Mouse (Mus musculus) MN1 (cell line): ENCODE measurements at regions not wholly inside any gene's neighbourhood (a gene's known extent, or its start where the extent isn't known, plus 50 kb on each side); places are given as distances from the start of the nearest gene placed in this dataset.
"Not testable (repeated sequence)": the region's sequence is repeated elsewhere in the genome, so short reads cannot be mapped to it uniquely, and the experiment has no call there.

Experiments
- DNase-seq: peaks from one replicate; pipeline ENCODE4 v3.0.0-alpha.2; 2016; ENCODE audit warnings: low spot score

- no peak for DNase-seq
Observed at GRCm38 (mm10) chr2:162867516-162868029, 63.8 kb upstream of the Srsf6 start.

- no peak for DNase-seq
Observed at GRCm38 (mm10) chr2:162866613-162867314, 64.6 kb upstream of the Srsf6 start.

DNA sequence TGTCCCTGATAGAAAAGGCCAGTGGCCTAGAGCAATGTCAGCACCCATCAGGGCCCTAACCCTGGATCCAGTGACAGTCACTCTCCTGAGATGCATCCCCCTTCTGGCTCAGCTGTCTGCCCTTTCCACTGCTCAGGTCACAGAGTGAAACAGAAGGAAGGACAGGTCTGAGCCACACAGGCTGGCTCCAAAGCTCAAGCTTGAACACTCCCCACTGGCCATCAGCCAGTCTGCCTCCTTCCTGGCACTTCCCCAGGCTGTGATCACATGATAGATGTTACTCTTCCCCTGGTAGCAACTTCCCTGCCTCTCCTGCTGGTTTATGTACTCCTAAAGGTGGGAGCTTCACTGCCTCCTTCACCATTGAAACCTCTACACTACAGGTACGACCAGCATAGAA, 66.8 kb upstream of the Srsf6 start:
- no peak for DNase-seq

DNA sequence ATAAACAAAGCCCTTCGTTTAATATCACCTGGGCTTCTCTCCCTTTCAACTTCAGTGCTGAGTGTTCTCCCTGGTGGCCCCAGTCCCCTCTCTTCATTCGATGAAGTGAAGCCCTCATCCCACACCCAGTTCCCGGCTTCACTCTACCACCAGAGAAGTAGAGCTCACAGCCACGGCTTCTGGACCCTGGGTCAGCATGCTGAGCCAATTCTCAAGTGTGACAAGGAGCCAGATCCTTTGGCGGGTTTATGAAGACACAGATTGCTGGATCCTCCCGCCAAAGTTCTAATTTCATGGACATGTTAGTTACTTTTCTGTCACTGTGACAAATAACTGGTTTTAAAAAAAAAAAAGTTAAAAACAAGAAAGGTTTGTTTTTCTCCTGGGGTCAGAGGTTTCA, 76.7 kb upstream of the Srsf6 start:
- DNase-seq = no peak

DNA sequence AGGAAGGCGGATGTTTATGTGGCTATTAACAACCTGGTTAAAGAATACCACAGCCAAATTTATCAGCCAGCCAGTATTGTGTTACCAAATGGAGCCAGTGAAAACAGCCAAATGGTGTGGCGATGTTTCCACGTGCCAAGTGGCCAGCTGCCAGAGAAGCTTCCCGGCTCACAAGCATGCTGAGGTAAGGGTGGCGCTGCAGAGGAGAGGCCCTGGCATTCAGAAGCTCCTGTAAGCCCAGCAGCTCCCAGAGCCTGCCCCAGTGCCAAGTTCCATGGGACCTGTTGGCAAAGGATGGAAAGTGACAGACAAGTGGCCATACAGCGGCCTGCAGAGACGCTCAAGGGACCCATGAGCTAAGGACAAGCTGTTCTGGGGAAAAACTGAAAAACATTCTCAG, 77.8 kb upstream of the Srsf6 start:
- DNase-seq = peak; percentile 10

- DNase-seq = not testable (repeated sequence)
Observed at GRCm38 (mm10) chr2:162841761-162842160, 89.6 kb upstream of the Srsf6 start.

DNA sequence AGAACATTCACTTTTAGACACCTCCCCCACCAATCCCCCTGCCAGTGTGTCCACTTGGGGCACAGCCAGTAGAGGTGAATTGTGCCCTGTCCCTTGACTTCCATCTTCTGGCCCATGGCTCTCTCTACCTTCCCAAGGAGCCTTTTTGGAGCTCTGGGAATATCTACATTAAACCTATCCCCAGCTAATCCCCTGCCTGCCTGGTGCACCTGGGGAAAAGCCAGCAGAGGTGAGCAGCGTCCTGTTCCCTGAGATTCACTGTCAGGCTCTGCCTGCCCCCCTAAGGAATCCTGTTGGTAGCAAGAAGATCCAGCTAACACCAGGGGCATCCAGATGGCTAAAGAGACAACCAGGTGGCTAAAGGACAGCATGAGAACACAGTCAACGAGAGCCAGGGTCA, 93.6 kb upstream of the Srsf6 start:
- no peak for DNase-seq

GRCm38 (mm10) chr2:162833741-162834140, 97.6 kb upstream of the Srsf6 start:
- DNase-seq = no peak

GRCm38 (mm10) chr2:162818787-162819186, 112.5 kb upstream of the Srsf6 start:
- peak; percentile 10 for DNase-seq

GRCm38 (mm10) chr2:162814205-162814604, 117.1 kb upstream of the Srsf6 start:
- no peak for DNase-seq

DNA sequence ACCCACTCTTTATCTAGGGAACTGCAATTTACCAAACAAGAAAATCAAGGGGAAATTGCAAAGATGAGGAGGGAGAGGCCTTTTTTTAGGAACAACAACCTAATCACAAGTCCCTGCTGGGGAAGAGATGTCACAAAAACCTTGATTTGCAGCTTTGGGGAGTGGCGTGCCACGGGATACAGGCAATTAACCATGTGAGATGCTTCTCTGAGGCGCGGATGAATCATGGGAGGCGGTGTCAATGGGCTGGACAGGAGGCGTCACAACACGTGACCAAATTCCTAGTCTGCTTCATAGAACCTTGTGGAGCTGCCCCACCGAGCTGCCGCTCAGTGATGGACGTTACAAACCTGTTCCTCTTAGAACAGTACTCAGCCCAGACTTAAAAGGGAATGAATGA, 123.6 kb upstream of the Srsf6 start:
- peak; percentile 6 for DNase-seq

GRCm38 (mm10) chr2:162796528-162796927, 134.8 kb upstream of the Srsf6 start:
- no peak for DNase-seq

DNA sequence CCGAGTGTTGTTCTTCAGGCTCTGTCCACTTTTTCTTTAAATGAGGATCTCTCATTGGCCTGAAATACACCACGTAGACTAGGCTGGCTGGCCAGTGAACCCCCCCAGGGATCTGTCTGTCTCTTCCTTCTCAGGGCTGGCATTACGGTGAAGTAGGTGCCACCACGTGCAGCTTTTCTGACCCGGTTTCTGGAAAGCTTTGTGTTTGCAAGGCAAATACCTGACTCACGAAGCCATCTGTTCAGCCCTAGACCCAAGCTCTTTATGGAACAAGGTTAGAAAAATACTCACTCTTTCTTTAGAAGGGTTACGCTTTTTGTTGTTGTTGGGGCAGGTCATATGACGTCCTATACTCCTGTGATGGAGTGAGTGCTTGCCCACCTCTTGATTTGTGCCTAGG, 133.3 kb upstream of the Ptprt start:
- no peak for DNase-seq

GRCm38 (mm10) chr2:162791374-162792098, 130.6 kb upstream of the Ptprt start:
- no peak for DNase-seq

DNA sequence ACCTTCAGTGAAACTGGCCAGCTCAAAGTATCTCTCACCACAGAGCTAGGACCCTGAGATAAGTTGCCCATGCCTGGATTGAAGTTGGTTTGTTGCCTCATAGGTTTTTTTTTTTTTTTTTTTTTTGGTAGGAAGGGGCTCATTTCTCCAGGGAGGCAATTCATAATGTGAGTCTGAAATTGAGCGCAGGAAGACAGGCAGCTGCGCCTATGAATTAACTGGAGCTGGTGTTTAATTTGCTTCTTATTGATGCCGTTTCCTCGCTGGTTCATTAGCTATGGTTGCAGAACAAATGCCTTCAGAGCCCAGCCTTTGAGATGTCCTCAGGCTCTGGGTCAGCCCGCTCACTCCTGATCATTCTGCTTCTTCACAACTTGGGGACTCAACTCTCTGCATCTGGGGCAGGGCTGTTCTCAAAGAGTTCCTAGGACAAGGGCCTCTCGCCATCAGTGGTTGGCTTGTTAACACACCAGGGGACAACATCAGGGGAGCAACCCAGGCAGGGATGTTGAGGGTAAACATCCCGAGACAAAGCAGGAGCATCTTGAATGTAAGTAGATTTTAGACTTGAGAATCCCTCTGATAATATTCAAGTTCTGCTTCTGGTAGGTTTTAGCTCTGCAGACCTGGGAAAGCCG, 123.3 kb upstream of the Ptprt start:
- no peak for DNase-seq

DNA sequence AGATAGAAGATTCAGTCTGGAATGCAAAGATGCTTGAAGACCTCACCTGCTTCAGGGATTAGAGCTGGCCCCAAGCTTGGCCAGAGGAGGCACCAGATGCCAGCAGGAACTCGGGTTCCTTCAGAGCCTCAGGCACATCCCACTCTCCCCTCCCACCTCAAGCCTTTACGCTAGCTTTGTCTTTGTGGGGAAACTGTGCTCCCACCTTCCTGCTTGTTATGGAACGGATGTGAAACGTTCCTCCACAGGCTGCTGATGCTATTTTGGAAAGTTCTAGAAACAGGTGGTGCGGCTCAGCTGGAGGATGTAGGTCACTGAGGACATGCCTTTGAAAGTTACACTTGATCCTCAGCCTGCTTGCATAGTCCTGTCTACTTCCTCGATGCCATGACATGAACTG, 120.7 kb upstream of the Ptprt start:
- no peak for DNase-seq

GRCm38 (mm10) chr2:162776542-162776941, 115.6 kb upstream of the Ptprt start:
- no peak for DNase-seq

- DNase-seq = no peak
Observed at GRCm38 (mm10) chr2:162772520-162772919, 111.6 kb upstream of the Ptprt start.

GRCm38 (mm10) chr2:162769711-162770428, 108.9 kb upstream of the Ptprt start:
- no peak for DNase-seq

- no peak for DNase-seq
Observed at GRCm38 (mm10) chr2:162764059-162764458, 103.1 kb upstream of the Ptprt start.

- no peak for DNase-seq
Observed at GRCm38 (mm10) chr2:162740523-162740922, 79.6 kb upstream of the Ptprt start.

DNA sequence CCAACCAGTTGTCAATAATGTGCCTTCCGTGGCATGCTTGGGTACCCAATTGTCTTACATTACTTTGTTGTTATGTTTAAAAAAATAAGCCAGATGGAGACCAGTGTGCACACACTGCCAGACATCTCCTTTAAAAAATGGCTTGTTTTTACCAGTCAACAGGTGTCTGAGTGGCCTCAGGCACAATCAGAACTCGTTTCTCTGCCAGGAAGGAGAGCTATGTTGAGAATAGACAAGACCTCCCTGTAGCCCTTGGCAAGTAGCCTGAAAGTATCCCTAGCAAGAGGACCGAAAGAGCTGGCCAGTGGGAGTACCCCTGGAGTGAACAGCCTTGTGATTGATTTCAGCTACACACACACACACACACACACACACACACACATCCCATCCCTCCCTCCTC, 74.8 kb upstream of the Ptprt start:
- DNase-seq = no peak
